Comparison of ENCODE assay signal across 13 mouse cellular contexts in genomic region chrX:77219355-77219754, GRCm38 (mm10).
DNase-seq lines count a peak whose midpoint lies in the region.
"Had no signal": no experiment of that assay in that cellular context is flagged by ENCODE, and none has a peak within 500 bp of the region (broad histone marks: within the 10 kb centered on the region; RNA-seq: fewer than 3 reads in every experiment).

No protein-coding gene starts in this region.

- DNase-seq in adrenal gland, adult (ENCODE audit: inconsistent age in 2 of 2, low spot score in 1 of 2): peak; percentile 57 to 75
- no peak for DNase-seq in adrenal gland, postnatal 25 days
- peak; percentile 0 for DNase-seq in kidney, postnatal 14 days
- DNase-seq in kidney, postnatal 10 days: no peak
- peak; percentile 14 to 20 for DNase-seq in right cerebral cortex, adult 2 months (ENCODE audit: low spot score in 2 of 2)
- no peak for DNase-seq in right cerebral cortex, postnatal 4 days
- no peak for DNase-seq in cerebellum, adult 11-12 months
- DNase-seq in adipocyte (ENCODE audit: low spot score): no peak
- DNase-seq: cerebellum, adult 9-11 months; gastrocnemius, postnatal 14 days; heart, postnatal 4 days; lung, adult 18-20 months; thymus, postnatal 25 days had no signal

Comparison
In these comparisons a context has a peak if more than half of its experiments do, and no peak if none do; other contexts are left out.
1. DNase-seq: peak in adrenal gland, adult (2 of 2), kidney, postnatal 14 days (single experiment) and right cerebral cortex, adult 2 months (2 of 2); none in adrenal gland, postnatal 25 days (single experiment), kidney, postnatal 10 days (single experiment), right cerebral cortex, postnatal 4 days (single experiment), cerebellum, adult 11-12 months (single experiment) and adipocyte (single experiment).